Mouse (Mus musculus) embryonic facial prominence, embryonic 15.5 days (tissue): Measurements from ENCODE around the gene Zdhhc18. TPM values are rescaled to one million over a fixed set of nuclear protein-coding genes. Genes with fewer than 3 reads are reported as not detected.

ENCODE experiments used
- ATAC-seq: fragments of 200-750 bp; cut with Nextera tagmentation; 2 replicates; pipeline ENCODE4 v1.8.0; 2017; ENCODE audit warnings: low read depth, moderate TSS enrichment; ENCODE audit not compliant: insufficient number of reproducible peaks, low FRiP score, low TSS enrichment
- H3K27ac ChIP-seq: fragments of 300-500 bp; sonication (generic); replicated peaks from 2 replicates; pipeline ENCODE4 v1.5.1; 2015; ENCODE audit warnings: mild to moderate bottlenecking, inconsistent platforms
- H3K27me3 ChIP-seq: fragments of 300-500 bp; sonication (generic); 2 replicates; pipeline ENCODE4 v1.6.1; 2015; ENCODE audit warnings: inconsistent platforms
- H3K36me3 ChIP-seq: fragments of 300-500 bp; sonication (generic); 2 replicates; pipeline ENCODE4 v1.6.1; 2015; ENCODE audit warnings: mild to moderate bottlenecking, inconsistent platforms
- H3K4me1 ChIP-seq: fragments of 300-500 bp; sonication (generic); 2 replicates; pipeline ENCODE4 v1.6.1; 2015; ENCODE audit warnings: inconsistent platforms
- H3K4me2 ChIP-seq: fragments of 300-500 bp; sonication (generic); replicated peaks from 2 replicates; pipeline ENCODE4 v1.6.1; 2015; ENCODE audit warnings: mild to moderate bottlenecking, inconsistent platforms
- H3K4me3 ChIP-seq: fragments of 300-500 bp; sonication (generic); replicated peaks from 2 replicates; pipeline ENCODE4 v1.5.1; 2015; ENCODE audit warnings: mild to moderate bottlenecking, inconsistent platforms
- H3K9ac ChIP-seq: fragments of 300-500 bp; sonication (generic); 2 replicates; pipeline ENCODE4 v1.6.1; 2015; ENCODE audit warnings: inconsistent platforms
- H3K9me3 ChIP-seq: fragments of 300-500 bp; sonication (generic); replicated peaks from 2 replicates; pipeline ENCODE4 v1.6.1; 2016; ENCODE audit warnings: inconsistent platforms
- WGBS: fragments of 180-500 bp; shearing (Covaris S2); methylation state at CpG from one replicate; pipeline ENCODE4 v1.1.7; 2015; 5-methylcytosine and 5-hydroxymethylcytosine counted together
- polyA plus RNA-seq: library from polyadenylated mRNA; unstranded; fragments of >200 nt; fragmentation: Nextera tagmentation; extraction: Ambion mirVana; gene quantifications from 2 replicates; pipeline ENCODE4 v1.2.1, GENCODE M21; 2015

Gene Zdhhc18
- polyA plus RNA-seq, 1 experiment from 2014 or later: 5.4 TPM

- H3K36me3 ChIP-seq: peaks cover 33% of the 10 kb centered on the region
- no peak overlapping the region for H3K9ac ChIP-seq
- H3K4me2 ChIP-seq: no peak overlapping the region
- H3K27me3 ChIP-seq: no peaks in the 10 kb centered on the region
- no peak overlapping the region for H3K4me3 ChIP-seq
- ATAC-seq: no peak
- H3K27ac ChIP-seq: no peak overlapping the region
- 65% methylated on average over 2 of the region's 2 CpGs for WGBS
- peaks cover 22% of the 10 kb centered on the region for H3K4me1 ChIP-seq
- H3K9me3 ChIP-seq: no peaks in the 10 kb centered on the region
These were observed 21.4 kb downstream of the Zdhhc18 start for GRCm38 (mm10) chr4:133628517-133628916.

GRCm38 (mm10) chr4:133627039-133627438 lies 22.9 kb downstream of the Zdhhc18 start:
- Histone ChIP-seq H3K36me3 (peaks cover 34% of the 10 kb centered on the region), H3K9me3 (no peaks in the 10 kb centered on the region), H3K27ac (no peak overlapping the region), H3K4me2 (no peak overlapping the region), H3K4me1 (peaks cover 14% of the 10 kb centered on the region), H3K4me3 (no peak overlapping the region), H3K9ac (no peak overlapping the region), H3K27me3 (no peaks in the 10 kb centered on the region)
- no peak for ATAC-seq
- 88% methylated on average over 14 of the region's 14 CpGs for WGBS

- no peak overlapping the region for H3K4me2 ChIP-seq
- peaks cover 10% of the 10 kb centered on the region for H3K4me1 ChIP-seq
- 88% methylated on average over 9 of the region's 9 CpGs for WGBS
- no peaks in the 10 kb centered on the region for H3K9me3 ChIP-seq
- H3K27ac ChIP-seq: no peak overlapping the region
- H3K36me3 ChIP-seq: peaks cover 37% of the 10 kb centered on the region
- no peaks in the 10 kb centered on the region for H3K27me3 ChIP-seq
- ATAC-seq: no peak
- H3K4me3 ChIP-seq: no peak overlapping the region
- no peak overlapping the region for H3K9ac ChIP-seq
These were observed 23.3 kb downstream of the Zdhhc18 start for GRCm38 (mm10) chr4:133626621-133627020.

- Histone ChIP-seq H3K4me2 (no peak overlapping the region), H3K36me3 (peaks cover 40% of the 10 kb centered on the region), H3K9ac (no peak overlapping the region), H3K4me3 (no peak overlapping the region), H3K4me1 (peaks cover 6% of the 10 kb centered on the region), H3K27me3 (no peaks in the 10 kb centered on the region), H3K27ac (peak overlapping the region; percentile 48; the same call in 1 of the 2 replicates), H3K9me3 (no peaks in the 10 kb centered on the region)
- 53% methylated on average over 5 of the region's 5 CpGs for WGBS
- ATAC-seq: no peak
These were observed 23.7 kb downstream of the Zdhhc18 start for GRCm38 (mm10) chr4:133626221-133626620.

- Histone ChIP-seq H3K4me1 (0 out of 2 replicates have a peak, but pooled peaks cover under 1% of the 10 kb centered on the region), H3K4me3 (no peak overlapping the region), H3K4me2 (no peak overlapping the region), H3K9ac (no peak overlapping the region), H3K27me3 (no peaks in the 10 kb centered on the region), H3K27ac (0 out of 2 replicates have a peak overlapping the region, but pooled peaks have one; percentile 11), H3K36me3 (peaks cover 45% of the 10 kb centered on the region), H3K9me3 (no peaks in the 10 kb centered on the region)
- WGBS: 51% methylated on average over 11 of the region's 11 CpGs
- no peak for ATAC-seq
These were observed 24.3 kb downstream of the Zdhhc18 start for GRCm38 (mm10) chr4:133625621-133626071.

- H3K27ac ChIP-seq: no peak overlapping the region
These were observed 25.1 kb downstream of the Zdhhc18 start for GRCm38 (mm10) chr4:133624830-133625229.

GRCm38 (mm10) chr4:133622161-133622695 lies 27.7 kb downstream of the Zdhhc18 start:
- Histone ChIP-seq H3K4me1 (no peaks in the 10 kb centered on the region), H3K27ac (no peak overlapping the region), H3K27me3 (no peaks in the 10 kb centered on the region), H3K4me3 (no peak overlapping the region), H3K36me3 (peaks cover 59% of the 10 kb centered on the region), H3K4me2 (no peak overlapping the region), H3K9me3 (no peaks in the 10 kb centered on the region), H3K9ac (no peak overlapping the region)
- WGBS: 82% methylated on average over 11 of the region's 11 CpGs
- no peak for ATAC-seq

More at GRCm38 (mm10) chr4:133624830-133625229, 25.1 kb downstream of the Zdhhc18 start:
- Histone ChIP-seq H3K27me3 (no peaks in the 10 kb centered on the region), H3K4me1 (no peaks in the 10 kb centered on the region), H3K36me3 (peaks cover 48% of the 10 kb centered on the region), H3K4me3 (no peak overlapping the region), H3K9ac (no peak overlapping the region), H3K9me3 (no peaks in the 10 kb centered on the region), H3K4me2 (no peak overlapping the region)
- 86% methylated on average over 7 of the region's 7 CpGs for WGBS
- no peak for ATAC-seq

- ATAC-seq: no peak
- peaks cover 47% of the 10 kb centered on the region for H3K36me3 ChIP-seq
- H3K4me1 ChIP-seq: no peaks in the 10 kb centered on the region
- no peak overlapping the region for H3K9ac ChIP-seq
- H3K4me3 ChIP-seq: no peak overlapping the region
- no peaks in the 10 kb centered on the region for H3K9me3 ChIP-seq
- no peak overlapping the region for H3K4me2 ChIP-seq
- no peak overlapping the region for H3K27ac ChIP-seq
- WGBS: 78% methylated on average over 8 of the region's 8 CpGs
- no peaks in the 10 kb centered on the region for H3K27me3 ChIP-seq
These were observed 29.3 kb downstream of the Zdhhc18 start for GRCm38 (mm10) chr4:133620668-133621067.

- Histone ChIP-seq H3K27me3 (no peaks in the 10 kb centered on the region), H3K9me3 (no peaks in the 10 kb centered on the region), H3K9ac (no peak overlapping the region), H3K36me3 (peaks cover 40% of the 10 kb centered on the region), H3K4me3 (no peak overlapping the region), H3K4me1 (no peaks in the 10 kb centered on the region), H3K27ac (no peak overlapping the region), H3K4me2 (no peak overlapping the region)
- 69% methylated on average over 4 of the region's 4 CpGs for WGBS
- ATAC-seq: no peak
These were observed 30.3 kb downstream of the Zdhhc18 start for GRCm38 (mm10) chr4:133619473-133620136.

- H3K4me2 ChIP-seq: no peak overlapping the region
- no peak overlapping the region for H3K9ac ChIP-seq
- H3K4me3 ChIP-seq: no peak overlapping the region
- WGBS: 93% methylated on average over 11 of the region's 11 CpGs
- no peak overlapping the region for H3K27ac ChIP-seq
- no peaks in the 10 kb centered on the region for H3K4me1 ChIP-seq
- H3K36me3 ChIP-seq: peaks cover 44% of the 10 kb centered on the region
- no peaks in the 10 kb centered on the region for H3K9me3 ChIP-seq
- no peaks in the 10 kb centered on the region for H3K27me3 ChIP-seq
- no peak for ATAC-seq
These were observed 32.0 kb downstream of the Zdhhc18 start for GRCm38 (mm10) chr4:133617936-133618335.

- no peak overlapping the region for H3K27ac ChIP-seq
These were observed 34.5 kb downstream of the Zdhhc18 start for GRCm38 (mm10) chr4:133615416-133615815.

More at GRCm38 (mm10) chr4:133615416-133615815, 34.5 kb downstream of the Zdhhc18 start:
- Histone ChIP-seq H3K4me1 (no peaks in the 10 kb centered on the region), H3K9me3 (no peaks in the 10 kb centered on the region), H3K4me2 (no peak overlapping the region), H3K9ac (no peak overlapping the region), H3K4me3 (no peak overlapping the region), H3K27me3 (no peaks in the 10 kb centered on the region), H3K36me3 (peaks cover 53% of the 10 kb centered on the region)
- WGBS: 68% methylated on average over 10 of the region's 10 CpGs
- no peak for ATAC-seq
